In the genomic region with DNA sequence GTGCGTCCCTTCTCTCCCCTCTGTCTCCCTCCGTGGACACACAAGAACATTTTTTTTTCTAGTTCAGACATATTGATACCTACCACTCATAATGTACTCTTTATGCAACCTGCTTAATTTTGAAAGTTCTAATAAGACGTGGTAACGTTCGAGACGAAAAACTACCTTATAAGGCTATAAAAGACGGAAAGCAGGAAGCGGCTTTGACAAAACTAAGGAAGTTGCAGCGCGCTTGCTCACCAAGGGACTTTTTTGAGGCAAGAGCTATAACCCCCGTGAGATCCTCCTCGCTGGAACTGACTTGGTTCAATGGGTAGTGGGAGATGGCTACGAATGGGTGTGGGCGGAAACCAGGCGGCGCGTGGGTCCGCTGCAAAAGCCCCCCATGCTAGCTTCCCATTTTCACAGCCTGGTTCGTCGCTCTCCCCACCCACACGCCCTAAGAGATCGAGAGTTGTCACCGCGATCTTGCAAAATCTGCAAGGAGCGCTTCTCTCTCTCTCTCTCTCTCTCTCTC, we compare ENCODE assay signal across 8 mouse cellular contexts. TPM values are rescaled to one million over a fixed set of nuclear protein-coding genes. Genes with fewer than 3 reads are reported as not detected.
DNase-seq lines count a peak whose midpoint lies in the region; ATAC-seq and TF ChIP-seq lines count a peak whose summit lies in the region.

No protein-coding gene starts in this region.

- H3K4me1 ChIP-seq in embryonic facial prominence, embryonic 13.5 days = peaks cover 8% of the 10 kb centered on the region
- peaks cover 46% of the 10 kb centered on the region for H3K4me1 ChIP-seq in heart, embryonic 13.5 days
- H3K4me1 ChIP-seq in kidney, embryonic 16.5 days (ENCODE audit: insufficient read depth, low read length) = peaks cover 21% of the 10 kb centered on the region
- peaks cover 59% of the 10 kb centered on the region for H3K4me1 ChIP-seq in liver, embryonic 12.5 days
- peaks cover 2% of the 10 kb centered on the region; the same call in 1 of the 2 replicates for H3K4me1 ChIP-seq in stomach, embryonic 15.5 days

- ATAC-seq in embryonic facial prominence, embryonic 13.5 days (ENCODE audit: insufficient number of reproducible peaks, insufficient read depth, low FRiP score, low TSS enrichment, low read depth) = no peak
- no peak for ATAC-seq in heart, embryonic 13.5 days (ENCODE audit: extremely low read depth, insufficient number of reproducible peaks, low FRiP score, low TSS enrichment)
- no peak for ATAC-seq in kidney, embryonic 16.5 days (ENCODE audit: low FRiP score, low TSS enrichment)
- ATAC-seq in liver, embryonic 12.5 days = 0 out of 2 replicates have a peak, but pooled peaks have one; percentile 17
- ATAC-seq in stomach, embryonic 15.5 days (ENCODE audit: insufficient read depth, low FRiP score, low read depth) = no peak

- H3K36me3 ChIP-seq in embryonic facial prominence, embryonic 13.5 days = no peaks in the 10 kb centered on the region
- H3K36me3 ChIP-seq in heart, embryonic 13.5 days = no peaks in the 10 kb centered on the region
- H3K36me3 ChIP-seq in kidney, embryonic 16.5 days (ENCODE audit: insufficient read depth, low read length) = no peaks in the 10 kb centered on the region
- H3K36me3 ChIP-seq in liver, embryonic 12.5 days = 0 out of 2 replicates have a peak, but pooled peaks cover 4% of the 10 kb centered on the region
- H3K36me3 ChIP-seq in myocyte (ENCODE audit: control insufficient read depth, insufficient read depth) = no peaks in the 10 kb centered on the region
- no peaks in the 10 kb centered on the region for H3K36me3 ChIP-seq in stomach, embryonic 15.5 days

- peak overlapping the region; percentile 59 for H3K4me2 ChIP-seq in embryonic facial prominence, embryonic 13.5 days
- H3K4me2 ChIP-seq in heart, embryonic 13.5 days = peak overlapping the region; percentile 78
- peak overlapping the region; percentile 59 for H3K4me2 ChIP-seq in kidney, embryonic 16.5 days (replicated peaks; ENCODE audit: low read depth, low read length)
- H3K4me2 ChIP-seq in liver, embryonic 12.5 days = peak overlapping the region; percentile 71
- H3K4me2 ChIP-seq in myocyte (ENCODE audit: low read depth) = peak overlapping the region; percentile 59
- peak overlapping the region; percentile 56 for H3K4me2 ChIP-seq in stomach, embryonic 15.5 days

- H3K4me3 ChIP-seq in embryonic facial prominence, embryonic 13.5 days = peak overlapping the region; percentile 89
- peak overlapping the region; percentile 91 for H3K4me3 ChIP-seq in heart, embryonic 13.5 days
- peak overlapping the region; percentile 87 for H3K4me3 ChIP-seq in kidney, embryonic 16.5 days (ENCODE audit: low read length)
- peak overlapping the region; percentile 92 for H3K4me3 ChIP-seq in liver, embryonic 12.5 days
- H3K4me3 ChIP-seq in myocyte = peak overlapping the region; percentile 94
- H3K4me3 ChIP-seq in stomach, embryonic 15.5 days (replicated peaks) = peak overlapping the region; percentile 90

- no peaks in the 10 kb centered on the region for H3K9me3 ChIP-seq in embryonic facial prominence, embryonic 13.5 days
- no peaks in the 10 kb centered on the region for H3K9me3 ChIP-seq in heart, embryonic 13.5 days
- no peaks in the 10 kb centered on the region for H3K9me3 ChIP-seq in kidney, embryonic 16.5 days (ENCODE audit: low read length)
- H3K9me3 ChIP-seq in liver, embryonic 12.5 days (replicated peaks) = no peaks in the 10 kb centered on the region
- H3K9me3 ChIP-seq in stomach, embryonic 15.5 days = no peaks in the 10 kb centered on the region

- H3K9ac ChIP-seq in embryonic facial prominence, embryonic 13.5 days = peak overlapping the region; percentile 92
- peak overlapping the region; percentile 98 for H3K9ac ChIP-seq in heart, embryonic 13.5 days
- H3K9ac ChIP-seq in kidney, embryonic 16.5 days (replicated peaks; ENCODE audit: low read length) = peak overlapping the region; percentile 93
- H3K9ac ChIP-seq in liver, embryonic 12.5 days = peak overlapping the region; percentile 95
- peak overlapping the region; percentile 90 for H3K9ac ChIP-seq in stomach, embryonic 15.5 days

- peak overlapping the region; percentile 97 for H3K27ac ChIP-seq in embryonic facial prominence, embryonic 13.5 days
- H3K27ac ChIP-seq in heart, embryonic 13.5 days (replicated peaks) = peak overlapping the region; percentile 99
- H3K27ac ChIP-seq in kidney, embryonic 16.5 days (ENCODE audit: low read length) = peak overlapping the region; percentile 98
- peak overlapping the region; percentile 97 for H3K27ac ChIP-seq in liver, embryonic 12.5 days
- H3K27ac ChIP-seq in stomach, embryonic 15.5 days = peak overlapping the region; percentile 99

- H3K27me3 ChIP-seq in embryonic facial prominence, embryonic 13.5 days = no peaks in the 10 kb centered on the region
- H3K27me3 ChIP-seq in heart, embryonic 13.5 days (replicated peaks) = no peaks in the 10 kb centered on the region
- H3K27me3 ChIP-seq in kidney, embryonic 16.5 days (ENCODE audit: insufficient read depth, low read length) = no peaks in the 10 kb centered on the region
- H3K27me3 ChIP-seq in liver, embryonic 12.5 days (replicated peaks) = no peaks in the 10 kb centered on the region
- H3K27me3 ChIP-seq in myocyte (ENCODE audit: control insufficient read depth, insufficient read depth, insufficient read length) = no peaks in the 10 kb centered on the region
- no peaks in the 10 kb centered on the region for H3K27me3 ChIP-seq in stomach, embryonic 15.5 days (replicated peaks)

- peaks cover 55% of the 10 kb centered on the region for H3K79me2 ChIP-seq in myocyte (ENCODE audit: control insufficient read depth, insufficient read depth)

- peak; percentile 85 for DNase-seq in 3134 (ENCODE audit: extremely low read depth, insufficient read length, low spot score)
- DNase-seq in adrenal gland, adult 18-20 months (ENCODE audit: low spot score in 2 of 2) = peak; percentile 52 to 54

- peak; percentile 53 for TF ChIP-seq POLR2A in myocyte (IDR thresholded peaks at IDR 0.05; ENCODE audit: insufficient read length, low read depth)

- under 1% methylated on average over 25 of the region's 25 CpGs for WGBS in embryonic facial prominence, embryonic 13.5 days
- WGBS in heart, embryonic 13.5 days = 1% methylated on average over 25 of the region's 25 CpGs
- under 1% methylated on average over 25 of the region's 25 CpGs for WGBS in kidney, embryonic 16.5 days
- WGBS in liver, embryonic 12.5 days (ENCODE audit: insufficient replicate concordance) = under 1% methylated on average over 25 of the region's 25 CpGs
- under 1% methylated on average over 25 of the region's 25 CpGs for WGBS in stomach, embryonic 15.5 days

- H3ac ChIP-seq in myocyte (ENCODE audit: control insufficient read depth, insufficient read length) = peak overlapping the region; percentile 77

TF ChIP-seq in myocyte, 11 proteins besides CTCF, POLR2A, EP300 and RAD21:
- TF ChIP-seq E2F4 (IDR thresholded peaks at IDR 0.05; ENCODE audit: insufficient read depth) (no peak), MAX (IDR thresholded peaks at IDR 0.05; ENCODE audit: low read depth) (no peak), CEBPB (IDR thresholded peaks at IDR 0.05; ENCODE audit: insufficient read depth, poor library complexity, severe bottlenecking) (no peak), POLR2AphosphoS2 (IDR thresholded peaks at IDR 0.05; ENCODE audit: insufficient read length, low read depth) (peak; percentile 66), SRF (IDR thresholded peaks at IDR 0.05; ENCODE audit: control insufficient read depth, insufficient read length, low read depth) (peak; percentile 28)

RNA-seq across cellular contexts. Expression of a gene that starts 1.0 kb away (rescaled TPM):
- total RNA-seq in adrenal gland, adult 18-20 months (2021) = 100 to 1,000 TPM; 161 to 167 TPM
- polyA plus RNA-seq in embryonic facial prominence, embryonic 13.5 days (2015; fragmentation: Nextera tagmentation; extraction: Ambion mirVana) = 225 and 247 TPM in 2 replicates
- 270 and 291 TPM in 2 replicates for polyA plus RNA-seq in heart, embryonic 13.5 days (2015; fragmentation: Nextera tagmentation; extraction: Ambion mirVana)
- polyA plus RNA-seq in kidney, embryonic 16.5 days (2015; fragmentation: Nextera tagmentation; extraction: Ambion mirVana) = 272 and 303 TPM in 2 replicates
- 169 and 177 TPM in 2 replicates for polyA plus RNA-seq in liver, embryonic 12.5 days (2016; fragmentation: Nextera tagmentation; extraction: Ambion mirVana)
- 131 TPM for polyA plus RNA-seq in myocyte (2012; fragmentation: generic; extraction: Trizol)
- 353 and 361 TPM in 2 replicates for polyA plus RNA-seq in stomach, embryonic 15.5 days (2015; fragmentation: Nextera tagmentation; extraction: Ambion mirVana)
